In genomic region chr16:73530191-73530590, GRCm38 (mm10) we compare ENCODE assay signal across 9 mouse cellular contexts.
DNase-seq lines count a peak whose midpoint lies in the region; ATAC-seq and TF ChIP-seq lines count a peak whose summit lies in the region.
"Had no signal": no experiment of that assay in that cellular context is flagged by ENCODE, and none has a peak within 500 bp of the region (broad histone marks: within the 10 kb centered on the region; RNA-seq: fewer than 3 reads in every experiment).

No protein-coding gene starts in this region.

- TF ChIP-seq POLR2A in kidney, adult 2 months (IDR thresholded peaks at IDR 0.05; ENCODE audit: low read depth, low read length), result no peak

- H3K9me3 ChIP-seq in forebrain, postnatal 0 days (ENCODE audit: low read length), result no peaks in the 10 kb centered on the region
- no peaks in the 10 kb centered on the region for H3K9me3 ChIP-seq in limb, embryonic 11.5 days (ENCODE audit: control insufficient read depth, low read length)
- H3K9me3 ChIP-seq in stomach, embryonic 14.5 days (ENCODE audit: control insufficient read depth, low read depth, low read length), result no peaks in the 10 kb centered on the region

- no peak for TF ChIP-seq CTCF in kidney, adult 2 months (conservative IDR thresholded peaks at IDR 0.05; ENCODE audit: insufficient read depth, insufficient read length, low read depth, low read length)
- TF ChIP-seq CTCF in forebrain, postnatal 0 days (IDR thresholded peaks at IDR 0.05; ENCODE audit: low read depth), result no peak

- H3K27me3 ChIP-seq in kidney, adult 2 months (replicated peaks; ENCODE audit: control insufficient read depth, insufficient read depth, low read length), result no peaks in the 10 kb centered on the region
- H3K27me3 ChIP-seq in forebrain, postnatal 0 days (ENCODE audit: insufficient read depth, low read length), result no peaks in the 10 kb centered on the region
- H3K27me3 ChIP-seq in limb, embryonic 11.5 days (ENCODE audit: control insufficient read depth, insufficient read depth, low read length), result no peaks in the 10 kb centered on the region
- no peaks in the 10 kb centered on the region for H3K27me3 ChIP-seq in stomach, embryonic 14.5 days (ENCODE audit: control insufficient read depth, insufficient read depth, low read length)

- H3K9ac ChIP-seq in forebrain, postnatal 0 days, result no peak overlapping the region
- H3K9ac ChIP-seq in limb, embryonic 11.5 days (ENCODE audit: low read length), result no peak overlapping the region
- H3K9ac ChIP-seq in stomach, embryonic 14.5 days (replicated peaks; ENCODE audit: low read depth, low read length), result no peak overlapping the region

- DNase-seq in kidney, adult 2 months, result peak; percentile 16
- DNase-seq in kidney, adult 8-10 months, result no peak
- peak; percentile 8 for DNase-seq in forebrain, postnatal 0 days
- DNase-seq in limb, embryonic 11.5 days (ENCODE audit: low spot score), result peak; percentile 56
- no peak for DNase-seq in right cerebral cortex, postnatal 25 days
- no peak for DNase-seq in cerebellum, adult 18-20 months
- DNase-seq in heart, adult 18-20 months, result no peak
- DNase-seq: cerebellum, adult 11 months had no signal

- 18% methylated on average over 10 of the region's 10 CpGs for WGBS in kidney, adult 2 months
- 41% methylated on average over 10 of the region's 10 CpGs for WGBS in forebrain, postnatal 0 days
- WGBS in limb, embryonic 11.5 days, result 40% methylated on average over 10 of the region's 10 CpGs
- 26% methylated on average over 10 of the region's 10 CpGs for WGBS in stomach, embryonic 14.5 days

- H3K36me3 ChIP-seq in kidney, adult 2 months (ENCODE audit: control insufficient read depth, insufficient read depth, low read length), result no peaks in the 10 kb centered on the region
- no peaks in the 10 kb centered on the region for H3K36me3 ChIP-seq in forebrain, postnatal 0 days (ENCODE audit: insufficient read depth)
- no peaks in the 10 kb centered on the region for H3K36me3 ChIP-seq in limb, embryonic 11.5 days (ENCODE audit: control insufficient read depth, insufficient read depth, low read length)
- H3K36me3 ChIP-seq in stomach, embryonic 14.5 days (ENCODE audit: control insufficient read depth, insufficient read depth, low read length), result no peaks in the 10 kb centered on the region

- no peak overlapping the region for H3K4me3 ChIP-seq in kidney, adult 2 months (ENCODE audit: insufficient read depth, low read depth, low read length)
- H3K4me3 ChIP-seq in forebrain, postnatal 0 days (ENCODE audit: low read depth, low read length), result no peak overlapping the region
- no peak overlapping the region for H3K4me3 ChIP-seq in limb, embryonic 11.5 days (ENCODE audit: low read depth, low read length)
- H3K4me3 ChIP-seq in stomach, embryonic 14.5 days (ENCODE audit: low read depth, low read length), result no peak overlapping the region; the same call in 1 of the 2 replicates

- no peak for ATAC-seq in forebrain, postnatal 0 days
- ATAC-seq in limb, embryonic 11.5 days (ENCODE audit: insufficient number of reproducible peaks, low FRiP score, low TSS enrichment, low read depth), result peak; percentile 47; the same call in 1 of the 2 replicates
- ATAC-seq in stomach, embryonic 14.5 days (ENCODE audit: insufficient number of reproducible peaks, insufficient read depth, low FRiP score, low read depth), result no peak

- peak overlapping the region; percentile 13; the same call in 1 of the 2 replicates for H3K4me2 ChIP-seq in forebrain, postnatal 0 days (ENCODE audit: low read depth)
- peak overlapping the region; percentile 2; the same call in 1 of the 2 replicates for H3K4me2 ChIP-seq in limb, embryonic 11.5 days (ENCODE audit: low read depth, severe bottlenecking)
- H3K4me2 ChIP-seq in stomach, embryonic 14.5 days (replicated peaks; ENCODE audit: low read depth, low read length), result peak overlapping the region; percentile 17

- no peaks in the 10 kb centered on the region for H3K4me1 ChIP-seq in kidney, adult 2 months (ENCODE audit: control insufficient read depth, insufficient read depth, low read length)
- no peaks in the 10 kb centered on the region for H3K4me1 ChIP-seq in forebrain, postnatal 0 days (ENCODE audit: insufficient read depth)
- 0 out of 2 replicates have a peak, but pooled peaks cover 3% of the 10 kb centered on the region for H3K4me1 ChIP-seq in limb, embryonic 11.5 days (ENCODE audit: control insufficient read depth, insufficient read depth, low read length)
- no peaks in the 10 kb centered on the region for H3K4me1 ChIP-seq in stomach, embryonic 14.5 days (ENCODE audit: control insufficient read depth, insufficient read depth, low read length)

- no peak overlapping the region for H3K27ac ChIP-seq in kidney, adult 2 months (ENCODE audit: insufficient read depth, low read depth, low read length)
- no peak overlapping the region for H3K27ac ChIP-seq in forebrain, postnatal 0 days (ENCODE audit: low read depth, low read length)
- H3K27ac ChIP-seq in limb, embryonic 11.5 days (replicated peaks; ENCODE audit: low read depth, low read length), result no peak overlapping the region; the same call in 1 of the 2 replicates
- H3K27ac ChIP-seq in stomach, embryonic 14.5 days (ENCODE audit: low read length), result no peak overlapping the region

Comparison
In these comparisons a context has a peak if more than half of its experiments do, and no peak if none do; other contexts are left out.
1. DNase-seq: peak in kidney, adult 2 months (single experiment), forebrain, postnatal 0 days (single experiment) and limb, embryonic 11.5 days (single experiment); none in kidney, adult 8-10 months (0 of 2), right cerebral cortex, postnatal 25 days (single experiment), cerebellum, adult 18-20 months (0 of 2) and heart, adult 18-20 months (0 of 2).
2. Peak in every context shown above with its lines, with median percentiles within 50 percentile points of each other: H3K4me2 ChIP-seq.